Mouse (Mus musculus): Measurements from ENCODE around the gene Dph1.

DNA sequence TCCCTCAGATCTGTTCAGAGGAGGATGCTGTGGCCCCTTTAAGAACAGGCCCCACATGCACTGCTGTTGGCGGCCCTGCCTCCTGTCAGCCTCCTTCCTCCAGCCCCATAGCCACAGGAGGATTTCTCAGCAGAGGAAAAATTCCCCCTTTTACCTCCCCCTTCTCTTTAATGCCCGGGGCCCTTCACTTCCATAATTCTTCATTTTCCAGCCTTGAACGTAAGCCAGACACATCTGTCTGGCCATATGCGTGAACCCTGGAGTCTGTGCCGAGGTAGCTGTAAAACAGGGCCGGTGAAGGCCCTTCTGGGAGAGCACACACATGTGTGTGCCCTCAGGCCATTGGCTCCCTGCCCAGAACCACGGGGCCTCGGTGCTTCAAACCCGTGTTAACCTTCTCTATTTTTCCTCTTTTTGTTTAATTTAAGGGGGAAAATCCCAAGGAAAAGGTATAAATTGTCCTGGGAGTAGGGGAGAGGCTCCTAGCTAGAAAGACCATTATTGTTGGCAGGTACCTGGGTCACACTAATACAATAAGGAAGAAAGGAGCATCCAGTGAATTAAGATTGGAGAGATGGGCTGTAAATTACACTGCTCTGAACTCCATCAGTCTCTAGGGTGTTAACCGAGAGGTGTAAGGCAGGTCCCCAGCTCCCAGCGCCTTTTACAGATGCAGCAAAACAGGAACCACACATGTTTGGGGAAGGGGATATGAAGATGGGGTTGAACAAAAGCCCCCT lies 43.8 kb downstream of the Dph1 start:
- TF ChIP-seq CTCF (IDR thresholded peaks at IDR 0.05; ENCODE audit: low read depth) (no peak), EP300 (IDR thresholded peaks at IDR 0.05; ENCODE audit: low read depth) (no peak)
